Mouse (Mus musculus): ENCODE data around the gene Gm29110. TPM values are rescaled to one million over a fixed set of nuclear protein-coding genes. Genes with fewer than 3 reads are reported as not detected.

Gene Gm29110
- polyA plus RNA-seq (2017; shearing (Covaris generic)): not detected

DNA sequence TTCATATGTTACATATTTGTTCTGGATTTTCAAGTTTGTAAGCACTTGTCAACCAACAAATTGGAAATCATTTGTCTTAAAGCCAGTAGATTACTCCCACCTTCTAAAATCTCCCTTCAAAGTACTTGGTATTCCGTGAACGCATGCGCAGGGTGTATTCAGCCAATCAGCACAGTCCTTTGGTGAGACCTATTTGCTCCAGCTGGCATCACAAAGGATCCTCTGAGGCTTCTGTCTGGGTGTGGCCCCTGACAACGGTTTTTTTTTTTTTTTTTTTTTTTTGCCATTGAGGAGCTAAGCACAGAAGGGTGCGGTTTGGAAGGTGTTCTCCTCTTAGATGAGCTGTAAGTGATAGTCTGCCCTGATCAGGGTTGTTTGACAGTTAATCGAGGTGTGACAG lies at the start of gene Gm29110:
Gene Gm29110, plus strand, starts transcription at position 301 of the 400 bp plus-strand sequence.

Other genes with a start within 250 kb of the Gm29110 start
- not detected for gene Gm21913, start 153.4 kb downstream of the Gm29110 start, polyA plus RNA-seq (2017; shearing (Covaris generic))

Data from inflammation-experienced regulatory T-cells, adult 16 weeks (primary cell).